Mouse (Mus musculus) liver, adult 2 months (tissue): ENCODE measurements around the gene Wrap53.

Experiments used
- CTCF ChIP-seq: fragments of 200-500 bp; IDR thresholded peaks from 2 replicates; pipeline ENCODE4 v1.5.1; 2011; ENCODE audit warnings: low read depth, low read length, control low read depth
- POLR2A ChIP-seq: fragments of 200-500 bp; IDR thresholded peaks from 2 replicates; pipeline ENCODE4 v1.6.1; 2011; ENCODE audit warnings: low read length, control low read depth; ENCODE audit not compliant: insufficient read depth; ENCODE audit errors: extremely low read depth

GRCm38 (mm10) chr11:69564391-69564790 lies 15.7 kb downstream of the Wrap53 start:
- TF ChIP-seq CTCF (no peak), POLR2A (no peak)
